Mouse (Mus musculus): Measurements from ENCODE around the gene Hoxc8.

The Hoxc8 gene

GRCm38 (mm10) chr15:103034043-103034806 lies 43.8 kb downstream of the Hoxc8 start:
- no peak for DNase-seq (ENCODE audit: low spot score)

GRCm38 (mm10) chr15:103034807-103035547 lies 44.6 kb downstream of the Hoxc8 start:
- DNase-seq (ENCODE audit: low spot score), result no peak

GRCm38 (mm10) chr15:103035548-103035881 lies 45.1 kb downstream of the Hoxc8 start:
- DNase-seq (ENCODE audit: low spot score), result no peak

GRCm38 (mm10) chr15:103037579-103037978 lies 47.2 kb downstream of the Hoxc8 start:
- no peak for DNase-seq (ENCODE audit: low spot score)

GRCm38 (mm10) chr15:103038701-103039480 lies 48.5 kb downstream of the Hoxc8 start:
- no peak for DNase-seq (ENCODE audit: low spot score)

GRCm38 (mm10) chr15:103039609-103040008 lies 49.2 kb downstream of the Hoxc8 start:
- DNase-seq (ENCODE audit: low spot score), result no peak

- no peak for DNase-seq (ENCODE audit: low spot score)
Measured at GRCm38 (mm10) chr15:103040601-103041000, 50.2 kb downstream of the Hoxc8 start.

GRCm38 (mm10) chr15:103041613-103042012 lies 51.2 kb downstream of the Hoxc8 start:
- no peak for DNase-seq (ENCODE audit: low spot score)

- DNase-seq (ENCODE audit: low spot score), result no peak
Measured at GRCm38 (mm10) chr15:103042209-103042608, 51.8 kb downstream of the Hoxc8 start.

Measured in c-Kit-positive CD71-positive TER-119-positive erythroid progenitor cells, embryonic 14.5 days (primary cell).